Mouse (Mus musculus) kidney, embryonic 16.5 days (tissue): Measurements from ENCODE around the gene Tut4. TPM values are rescaled to one million over a fixed set of nuclear protein-coding genes. Genes with fewer than 3 reads are reported as not detected.

Experiments
- ATAC-seq: fragments of 200-750 bp; cut with Nextera tagmentation; 2 replicates; pipeline ENCODE4 v1.8.0; 2017; ENCODE audit warnings: moderate TSS enrichment; ENCODE audit not compliant: low FRiP score, low TSS enrichment
- H3K27ac ChIP-seq: fragments of 300-500 bp; sonication (generic); 2 replicates; pipeline ENCODE4 v1.5.1; 2014; ENCODE audit warnings: low read length
- H3K27me3 ChIP-seq: fragments of 300-500 bp; sonication (generic); 2 replicates; pipeline ENCODE4 v1.6.1; 2014; ENCODE audit warnings: low read length, control low read depth, mixed read lengths; ENCODE audit not compliant: insufficient read depth
- H3K36me3 ChIP-seq: fragments of 300-500 bp; sonication (generic); 2 replicates; pipeline ENCODE4 v1.6.1; 2014; ENCODE audit warnings: low read length, control low read depth, mixed read lengths; ENCODE audit not compliant: insufficient read depth
- H3K4me1 ChIP-seq: fragments of 300-500 bp; sonication (generic); 2 replicates; pipeline ENCODE4 v1.6.1; 2014; ENCODE audit warnings: low read length, control low read depth, mixed read lengths; ENCODE audit not compliant: insufficient read depth
- H3K4me2 ChIP-seq: fragments of 300-500 bp; sonication (generic); replicated peaks from 2 replicates; pipeline ENCODE4 v1.6.1; 2014; ENCODE audit warnings: low read depth, low read length
- H3K4me3 ChIP-seq: fragments of 300-500 bp; sonication (generic); 2 replicates; pipeline ENCODE4 v1.5.1; 2014; ENCODE audit warnings: mild to moderate bottlenecking, low read length
- H3K9ac ChIP-seq: fragments of 300-500 bp; sonication (generic); replicated peaks from 2 replicates; pipeline ENCODE4 v1.6.1; 2014; ENCODE audit warnings: low read length
- H3K9me3 ChIP-seq: fragments of 300-500 bp; sonication (generic); 2 replicates; pipeline ENCODE4 v1.6.1; 2016; ENCODE audit warnings: low read length, control low read depth
- WGBS: fragments of 180-500 bp; shearing (Covaris S2); extraction: QIAGEN DNeasy Blood & Tissue Kit; methylation state at CpG from one replicate; pipeline ENCODE4 v1.1.7; 2014; 5-methylcytosine and 5-hydroxymethylcytosine counted together
- polyA plus RNA-seq: library from polyadenylated mRNA; unstranded; fragments of >200 nt; fragmentation: Nextera tagmentation; extraction: Ambion mirVana; gene quantifications from 2 replicates; pipeline ENCODE4 v1.2.1, GENCODE M21; 2015

Tut4 gene
- polyA plus RNA-seq, result 55.1 and 72.0 TPM in 2 replicates

GRCm38 (mm10) chr4:108459231-108460155 lies at the start of gene Tut4:
TSS of gene Tut4 (plus strand) at chr4:108459426.
- Histone ChIP-seq H3K9me3 (no peaks in the 10 kb centered on the region), H3K4me3 (peak within 1 kb of the TSS; percentile 97), H3K36me3 (0 out of 2 replicates have a peak, but pooled peaks cover 2% of the 10 kb centered on the region), H3K4me2 (peak within 1 kb of the TSS; percentile 81), H3K4me1 (peaks cover 11% of the 10 kb centered on the region), H3K27me3 (no peaks in the 10 kb centered on the region), H3K9ac (peak within 1 kb of the TSS; percentile 100), H3K27ac (peak within 1 kb of the TSS; percentile 98)
- peak; percentile 92 for ATAC-seq
- WGBS, result under 1% methylated on average over 54 of the region's 97 CpGs

- 53% methylated on average over 2 of the region's 2 CpGs for WGBS
- ATAC-seq, result no peak
Measured at GRCm38 (mm10) chr4:108424587-108424986, 34.6 kb upstream of the Tut4 start.

DNA sequence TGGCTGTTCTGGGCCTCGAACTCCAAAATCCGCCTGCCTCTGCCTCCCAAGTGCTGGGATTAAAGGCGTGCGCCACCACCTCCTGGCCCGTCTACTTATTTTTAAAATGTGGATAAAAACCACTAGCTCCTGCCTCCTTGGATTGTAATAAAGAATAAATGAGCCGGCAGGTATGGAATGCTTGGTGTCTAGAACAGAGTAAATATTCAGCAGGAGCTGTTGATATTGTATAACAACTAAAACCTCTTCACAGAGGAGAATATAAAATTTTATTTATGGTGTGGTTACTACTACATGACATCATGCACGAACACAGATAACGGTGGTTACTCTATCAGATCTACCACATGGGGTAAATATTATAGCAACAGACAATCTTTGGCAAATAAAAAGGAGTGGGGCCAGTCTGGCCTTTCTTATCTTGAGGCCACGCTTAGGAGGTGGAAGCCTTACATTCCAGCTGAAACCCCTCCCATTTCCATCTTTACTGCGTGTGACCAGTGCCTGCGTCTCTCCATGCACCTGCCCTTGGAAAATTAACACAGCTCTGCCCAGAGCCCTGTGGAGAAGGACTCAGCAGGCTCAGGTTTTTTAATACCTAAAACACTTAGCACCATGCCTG lies 31.4 kb upstream of the Tut4 start:
- Histone ChIP-seq H3K9ac (no peak overlapping the region), H3K4me1 (peaks cover 17% of the 10 kb centered on the region), H3K36me3 (no peaks in the 10 kb centered on the region), H3K9me3 (no peaks in the 10 kb centered on the region), H3K27ac (0 out of 2 replicates have a peak overlapping the region, but pooled peaks have one; percentile 6), H3K4me2 (no peak overlapping the region), H3K27me3 (no peaks in the 10 kb centered on the region), H3K4me3 (no peak overlapping the region)
- ATAC-seq, result no peak
- WGBS, result 65% methylated on average over 11 of the region's 11 CpGs

More at GRCm38 (mm10) chr4:108424587-108424986, 34.6 kb upstream of the Tut4 start:
- Histone ChIP-seq H3K9me3 (no peaks in the 10 kb centered on the region), H3K9ac (no peak overlapping the region), H3K4me3 (no peak overlapping the region), H3K27ac (no peak overlapping the region), H3K4me2 (no peak overlapping the region), H3K36me3 (no peaks in the 10 kb centered on the region), H3K4me1 (peaks cover 4% of the 10 kb centered on the region; the same call in 1 of the 2 replicates), H3K27me3 (no peaks in the 10 kb centered on the region)

DNA sequence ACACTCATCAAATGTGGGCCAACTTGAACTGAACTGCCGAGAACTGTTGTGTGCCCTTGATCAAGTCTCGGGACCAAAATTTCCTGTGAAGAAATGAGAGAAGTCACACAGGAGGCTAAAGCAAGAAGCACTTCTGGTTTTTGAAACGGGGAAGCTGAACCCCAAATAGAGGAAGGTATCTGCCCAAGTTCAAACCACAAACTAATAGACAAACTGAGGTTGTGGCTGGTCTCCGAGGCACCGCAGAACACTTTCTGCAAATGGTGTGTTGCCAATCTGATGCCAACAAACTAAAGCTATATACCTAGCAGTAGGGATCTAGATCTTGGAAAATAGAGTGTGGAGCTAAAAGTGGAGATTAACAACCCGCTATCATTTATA lies 30.9 kb upstream of the Tut4 start:
- H3K36me3 ChIP-seq, result no peaks in the 10 kb centered on the region
- H3K27me3 ChIP-seq, result no peaks in the 10 kb centered on the region
- no peak overlapping the region for H3K4me3 ChIP-seq
- ATAC-seq, result no peak
- no peaks in the 10 kb centered on the region for H3K9me3 ChIP-seq
- H3K4me1 ChIP-seq, result peaks cover 17% of the 10 kb centered on the region
- WGBS, result 89% methylated on average over 6 of the region's 6 CpGs
- 0 out of 2 replicates have a peak overlapping the region, but pooled peaks have one; percentile 6 for H3K27ac ChIP-seq
- H3K4me2 ChIP-seq, result no peak overlapping the region
- H3K9ac ChIP-seq, result no peak overlapping the region

DNA sequence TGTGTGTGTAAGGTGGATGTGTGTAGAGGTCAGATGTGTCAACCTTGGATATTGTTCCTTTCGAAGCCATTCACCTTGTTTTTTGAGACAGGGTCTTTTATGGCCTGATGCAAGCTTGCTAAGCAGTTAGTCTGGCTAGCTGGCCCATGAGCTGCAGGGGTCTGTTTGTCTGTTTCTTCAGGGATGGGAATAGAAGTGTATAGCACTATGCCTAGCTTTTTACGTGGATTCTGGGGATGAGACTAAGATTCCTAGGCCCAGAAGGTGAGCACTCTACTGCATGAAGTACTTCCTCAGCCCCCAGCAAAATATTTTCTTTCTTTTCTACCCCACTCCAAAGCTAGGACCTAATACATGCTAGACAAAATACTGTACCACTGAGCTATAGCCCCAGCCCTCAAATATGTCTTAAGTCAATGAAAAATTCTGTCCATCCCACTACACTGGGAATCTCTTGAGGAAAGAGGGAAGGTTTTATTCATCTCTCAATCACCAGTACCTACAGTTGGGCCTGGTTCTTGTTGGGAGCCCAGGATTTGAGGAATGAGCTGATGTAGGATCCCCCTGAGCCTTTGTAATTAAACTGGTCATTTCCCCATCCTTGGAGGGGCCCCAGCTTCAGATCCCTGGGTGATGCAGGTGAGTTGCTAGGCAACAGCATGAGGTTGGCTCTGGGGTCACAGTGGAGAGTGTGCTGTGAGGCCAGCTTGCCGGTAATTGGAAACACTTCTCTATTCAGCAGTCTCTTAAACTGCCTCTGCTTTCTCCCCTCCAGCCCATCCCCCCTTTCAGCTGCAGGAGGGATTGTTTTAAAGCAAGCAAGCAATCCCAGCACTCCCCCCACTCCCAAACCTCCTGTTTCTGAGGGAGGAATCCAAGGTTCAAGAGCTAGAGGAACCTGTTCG lies 28.3 kb upstream of the Tut4 start:
- H3K4me2 ChIP-seq, result no peak overlapping the region
- no peak overlapping the region for H3K9ac ChIP-seq
- no peaks in the 10 kb centered on the region for H3K9me3 ChIP-seq
- H3K27ac ChIP-seq, result 0 out of 2 replicates have a peak overlapping the region, but pooled peaks have one; percentile 10
- no peak overlapping the region for H3K4me3 ChIP-seq
- peaks cover 17% of the 10 kb centered on the region for H3K4me1 ChIP-seq
- ATAC-seq, result peak; percentile 84
- H3K27me3 ChIP-seq, result no peaks in the 10 kb centered on the region
- H3K36me3 ChIP-seq, result no peaks in the 10 kb centered on the region
- WGBS, result 41% methylated on average over 4 of the region's 4 CpGs

- no peaks in the 10 kb centered on the region for H3K27me3 ChIP-seq
- peaks cover 17% of the 10 kb centered on the region for H3K4me1 ChIP-seq
- no peaks in the 10 kb centered on the region for H3K36me3 ChIP-seq
Measured at GRCm38 (mm10) chr4:108431561-108431936, 27.7 kb upstream of the Tut4 start.

DNA sequence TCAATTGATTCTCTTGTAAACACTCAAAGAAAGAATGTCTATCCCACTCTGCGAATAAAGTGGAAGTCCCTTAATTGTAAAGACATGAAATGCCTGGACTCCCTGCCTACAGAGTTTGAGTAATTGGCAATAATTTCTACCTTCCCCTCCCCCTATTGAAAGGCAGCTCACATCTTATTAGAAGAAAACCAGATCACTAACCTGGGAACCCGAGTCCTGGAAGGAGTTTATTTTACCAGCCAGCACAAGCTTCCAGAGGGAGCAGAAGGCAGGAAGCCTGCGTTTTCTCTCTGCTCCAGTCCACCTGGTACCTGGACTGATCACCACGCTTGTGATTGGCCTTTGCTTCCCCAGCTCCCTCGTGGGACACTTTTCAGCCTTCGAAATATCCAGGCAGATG lies 25.9 kb upstream of the Tut4 start:
- ATAC-seq, result no peak
- H3K36me3 ChIP-seq, result no peaks in the 10 kb centered on the region
- no peak overlapping the region for H3K4me3 ChIP-seq
- no peak overlapping the region for H3K9ac ChIP-seq
- peaks cover 13% of the 10 kb centered on the region for H3K4me1 ChIP-seq
- WGBS, result 33% methylated on average over 6 of the region's 6 CpGs
- no peaks in the 10 kb centered on the region for H3K27me3 ChIP-seq
- H3K4me2 ChIP-seq, result no peak overlapping the region
- H3K9me3 ChIP-seq, result no peaks in the 10 kb centered on the region
- H3K27ac ChIP-seq, result no peak overlapping the region

More at GRCm38 (mm10) chr4:108431561-108431936, 27.7 kb upstream of the Tut4 start:
- Histone ChIP-seq H3K9ac (no peak overlapping the region), H3K4me2 (no peak overlapping the region), H3K27ac (0 out of 2 replicates have a peak overlapping the region, but pooled peaks have one; percentile 0), H3K9me3 (no peaks in the 10 kb centered on the region), H3K4me3 (no peak overlapping the region)
- no peak for ATAC-seq
- 49% methylated on average over 2 of the region's 2 CpGs for WGBS

- Histone ChIP-seq H3K9me3 (no peaks in the 10 kb centered on the region), H3K9ac (no peak overlapping the region), H3K4me1 (peaks cover 13% of the 10 kb centered on the region), H3K27me3 (no peaks in the 10 kb centered on the region), H3K4me2 (no peak overlapping the region), H3K4me3 (no peak overlapping the region), H3K27ac (no peak overlapping the region), H3K36me3 (no peaks in the 10 kb centered on the region)
- 67% methylated on average over 4 of the region's 4 CpGs for WGBS
- ATAC-seq, result no peak
Measured at GRCm38 (mm10) chr4:108434221-108434620, 25.0 kb upstream of the Tut4 start.

GRCm38 (mm10) chr4:108434781-108435180 lies 24.4 kb upstream of the Tut4 start:
- Histone ChIP-seq H3K9ac (no peak overlapping the region), H3K4me1 (peaks cover 13% of the 10 kb centered on the region), H3K9me3 (no peaks in the 10 kb centered on the region), H3K36me3 (no peaks in the 10 kb centered on the region), H3K27ac (no peak overlapping the region), H3K4me2 (no peak overlapping the region), H3K27me3 (no peaks in the 10 kb centered on the region), H3K4me3 (no peak overlapping the region)
- WGBS, result 95% methylated on average over 3 of the region's 3 CpGs
- no peak for ATAC-seq
